Mouse (Mus musculus) lung, adult 2 months (tissue): Measurements from ENCODE around the gene Tmem151a. TPM values are rescaled to one million over a fixed set of nuclear protein-coding genes. Genes with fewer than 3 reads are reported as not detected.

ENCODE experiments used
- DNase-seq: peaks from one replicate; pipeline ENCODE4 v3.0.0; 2022
- H3K4me1 ChIP-seq: fragments of 200-500 bp; 2 replicates; pipeline ENCODE4 v1.6.1; 2011; ENCODE audit warnings: low read length; ENCODE audit not compliant: control insufficient read depth, insufficient read depth
- H3K4me3 ChIP-seq: fragments of 200-500 bp; replicated peaks from 2 replicates; pipeline ENCODE3; 2011; ENCODE audit warnings: low read depth, mild to moderate bottlenecking, control low read depth, low read length; ENCODE audit errors: extremely low read depth
- CTCF ChIP-seq: fragments of 200-500 bp; IDR thresholded peaks from 2 replicates; pipeline ENCODE4 v1.5.1; 2011; ENCODE audit warnings: mild to moderate bottlenecking, low read length, control low read depth; ENCODE audit not compliant: insufficient read depth
- POLR2A ChIP-seq: fragments of 200-500 bp; IDR thresholded peaks from 2 replicates; pipeline ENCODE4 v1.6.1; 2011; ENCODE audit warnings: low read depth, mild to moderate bottlenecking, control low read depth, low read length, borderline replicate concordance; ENCODE audit errors: extremely low read depth
- WGBS: fragments of 180-500 bp; shearing (Covaris S2); methylation state at CpG from one replicate; pipeline ENCODE4 v1.1.7; 2018; 5-methylcytosine and 5-hydroxymethylcytosine counted together
- polyA plus RNA-seq: library from polyadenylated mRNA; depleted of rRNA; stranded (reverse); fragments of >200 nt; gene quantifications from 2 replicates; pipeline ENCODE4 v1.2.3, GENCODE M21; 2012

Gene Tmem151a
- polyA plus RNA-seq, 1 experiment = 10.7 TPM

DNA sequence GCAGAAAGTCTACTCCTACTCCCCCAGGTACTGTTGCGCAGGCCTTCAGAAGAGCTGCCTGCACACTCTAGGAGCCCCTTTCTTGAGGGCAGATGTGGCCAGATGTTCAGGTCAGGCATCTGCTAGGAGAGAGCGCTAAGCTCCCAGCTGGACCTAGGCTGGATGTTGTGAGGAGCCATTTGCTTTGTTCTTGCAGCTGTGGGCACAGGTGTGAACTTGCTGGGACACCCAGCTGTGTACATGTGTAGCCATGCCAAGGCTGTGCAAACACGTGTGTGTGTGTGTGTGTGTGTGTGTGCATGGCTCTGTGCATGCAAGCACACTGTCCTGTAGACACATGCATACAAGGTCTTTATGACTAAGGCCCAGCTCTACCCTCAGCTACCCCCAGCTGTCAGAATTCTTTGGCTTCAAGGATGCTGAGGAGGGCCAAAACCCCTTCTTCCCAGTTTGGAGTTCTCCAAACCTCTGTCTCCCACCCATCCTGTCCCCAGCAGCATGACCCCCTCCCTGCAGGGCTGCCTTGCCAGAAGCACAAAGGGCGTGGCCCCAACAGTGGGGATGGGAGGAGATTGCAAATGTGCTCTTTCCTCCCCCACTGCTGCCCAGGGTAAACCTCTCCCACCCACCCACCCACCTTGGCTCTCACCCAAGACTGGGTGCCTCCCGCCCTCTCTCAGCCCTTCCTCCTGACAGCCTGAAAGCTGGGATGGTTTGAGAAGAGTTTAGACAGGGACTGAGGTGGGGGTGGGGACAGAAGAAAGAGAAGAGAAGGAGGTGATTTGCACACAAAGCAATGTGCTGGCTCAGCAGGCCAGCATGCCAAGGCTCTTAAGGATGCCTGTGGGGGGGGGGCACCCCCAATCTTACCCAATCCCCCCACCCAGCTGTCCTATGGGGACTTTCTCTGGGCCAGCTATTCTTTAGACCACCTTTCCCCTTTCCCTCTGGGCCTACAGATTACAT is 24.7 kb downstream of the Tmem151a start:
- H3K4me1 ChIP-seq = peaks cover 7% of the 10 kb centered on the region; the same call in 1 of the 2 replicates
- no peak for TF ChIP-seq POLR2A
- TF ChIP-seq CTCF = no peak
- DNase-seq = no peak
- 45% methylated on average over 5 of the region's 5 CpGs for WGBS
- H3K4me3 ChIP-seq = no peak overlapping the region

GRCm38 (mm10) chr19:5058801-5059771 is 26.2 kb downstream of the Tmem151a start:
- TF ChIP-seq CTCF = no peak
- TF ChIP-seq POLR2A = no peak
- no peak overlapping the region for H3K4me3 ChIP-seq
- peaks cover 7% of the 10 kb centered on the region; the same call in 1 of the 2 replicates for H3K4me1 ChIP-seq
- no peak for DNase-seq
- 20% methylated on average over 10 of the region's 10 CpGs for WGBS

DNA sequence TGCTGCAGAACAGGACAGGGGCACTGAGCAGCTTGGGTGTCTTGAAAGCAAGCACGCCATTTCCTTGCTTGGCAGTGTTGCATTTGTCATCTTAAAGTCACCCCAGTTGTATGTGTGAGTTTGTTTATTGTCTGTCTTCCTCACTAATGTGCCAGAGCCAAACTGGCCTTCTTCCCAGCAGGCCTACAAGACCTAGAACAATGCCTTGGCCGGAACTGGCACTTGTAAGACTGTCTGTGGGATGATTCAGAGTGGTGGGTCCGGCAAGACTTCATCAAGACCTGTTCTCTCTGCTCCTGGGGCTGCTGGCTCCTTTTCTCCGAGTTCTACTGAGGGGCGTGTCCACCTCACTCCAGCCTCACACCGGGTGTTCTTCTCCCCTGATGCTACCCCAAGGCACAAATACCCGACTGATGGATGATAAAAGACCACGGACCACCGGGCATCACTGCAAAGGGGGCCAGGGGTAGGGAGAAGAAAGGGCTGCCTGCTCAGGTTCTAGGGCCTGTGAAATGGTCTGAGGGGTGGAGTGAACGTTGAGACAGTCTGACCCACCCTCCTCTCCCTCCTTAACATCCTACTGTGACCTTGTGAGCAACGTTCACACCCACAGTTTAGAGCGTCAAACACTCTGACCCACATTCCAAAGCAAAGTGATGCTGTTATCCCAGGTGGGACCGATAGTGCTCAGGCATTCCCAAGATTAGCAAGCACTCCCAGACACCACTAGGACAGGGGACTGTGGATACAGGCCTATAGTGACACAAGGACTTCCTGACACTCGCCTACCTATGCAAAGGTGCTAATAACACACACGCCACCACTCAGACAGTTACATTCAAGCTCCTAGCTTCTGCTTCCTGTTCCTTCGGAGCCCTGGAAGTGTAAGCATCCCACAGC is 27.2 kb downstream of the Tmem151a start:
- peaks cover 7% of the 10 kb centered on the region; the same call in 1 of the 2 replicates for H3K4me1 ChIP-seq
- 26% methylated on average over 16 of the region's 16 CpGs for WGBS
- no peak for TF ChIP-seq POLR2A
- no peak for TF ChIP-seq CTCF
- DNase-seq = no peak
- H3K4me3 ChIP-seq = no peak overlapping the region

DNA sequence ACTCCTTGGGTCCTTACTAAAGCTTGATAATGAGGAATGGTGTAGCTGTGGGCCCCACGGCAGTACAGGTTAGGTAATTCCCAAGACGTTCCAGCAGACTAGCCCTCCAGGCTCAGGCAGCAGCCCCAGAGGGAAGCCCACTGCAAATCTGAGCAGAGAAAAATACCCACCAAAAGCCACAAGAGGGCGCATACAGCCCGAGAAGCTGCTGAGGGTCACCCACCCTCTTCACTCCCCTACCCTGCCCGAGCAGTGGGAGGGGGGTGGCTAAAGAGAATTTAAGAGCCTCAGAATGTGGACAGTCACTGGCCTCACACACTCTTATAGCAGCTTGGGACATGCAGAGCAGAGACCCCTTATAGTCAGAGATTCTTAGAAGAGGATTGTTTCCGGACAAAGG is 29.1 kb downstream of the Tmem151a start:
- no peak for DNase-seq
- Histone ChIP-seq H3K4me1 (peaks cover 7% of the 10 kb centered on the region; the same call in 1 of the 2 replicates), H3K4me3 (no peak overlapping the region)
- TF ChIP-seq CTCF = peak; percentile 69
- TF ChIP-seq POLR2A = no peak
- WGBS = 23% methylated on average over 6 of the region's 6 CpGs

DNA sequence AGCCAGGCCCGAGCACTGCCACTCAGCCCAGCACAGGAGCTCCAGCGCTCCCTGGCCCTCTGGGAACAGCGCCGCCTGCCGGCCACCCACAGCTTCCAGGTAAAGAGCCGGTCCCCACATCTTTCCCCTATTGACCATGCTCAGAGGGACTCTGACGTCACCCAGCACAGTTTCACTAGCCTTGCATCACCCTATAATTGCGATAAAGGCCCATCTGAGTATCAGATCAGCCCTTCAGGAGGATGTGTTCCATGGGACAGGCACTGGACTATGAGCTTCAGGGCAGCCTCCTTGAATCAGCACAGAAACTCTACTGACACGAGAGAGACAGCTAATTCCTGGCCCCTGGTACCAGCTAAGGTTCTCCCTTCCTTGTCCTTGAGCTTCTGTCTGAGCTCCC is 31.4 kb downstream of the Tmem151a start:
- DNase-seq = peak; percentile 57
- H3K4me3 ChIP-seq = no peak overlapping the region
- TF ChIP-seq CTCF (peak; percentile 54), POLR2A (no peak)
- WGBS = 47% methylated on average over 9 of the region's 9 CpGs
- peaks cover 10% of the 10 kb centered on the region for H3K4me1 ChIP-seq

DNA sequence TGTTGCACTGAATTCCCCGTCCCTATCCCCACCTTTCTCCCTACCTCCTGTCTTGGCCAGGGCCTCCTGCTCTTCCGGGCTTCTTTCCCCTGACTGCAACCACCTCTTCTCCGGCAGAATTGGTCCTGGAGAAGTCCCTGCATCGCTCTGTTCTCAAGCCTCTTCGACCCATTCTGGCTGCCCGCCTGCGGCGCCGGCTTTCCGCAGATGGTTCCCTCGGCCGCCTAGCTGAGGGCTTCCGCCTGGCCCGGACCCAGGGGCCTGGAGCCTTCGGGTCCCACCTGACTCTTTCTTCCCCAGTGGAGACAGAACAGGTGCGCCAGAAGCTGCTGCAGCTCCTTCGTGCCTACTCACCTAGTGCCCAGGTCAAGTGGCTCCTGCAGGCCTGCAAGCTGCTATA is 32.5 kb downstream of the Tmem151a start:
- peaks cover 3% of the 10 kb centered on the region; the same call in 1 of the 2 replicates for H3K4me1 ChIP-seq
- no peak for TF ChIP-seq CTCF
- 82% methylated on average over 17 of the region's 17 CpGs for WGBS
- H3K4me3 ChIP-seq = no peak overlapping the region
- DNase-seq = no peak

- H3K4me3 ChIP-seq = no peak overlapping the region
- no peak for DNase-seq
- TF ChIP-seq POLR2A (no peak), CTCF (no peak)
- WGBS = 54% methylated on average over 25 of the region's 25 CpGs
- peaks cover 3% of the 10 kb centered on the region; the same call in 1 of the 2 replicates for H3K4me1 ChIP-seq
These were observed 33.0 kb downstream of the Tmem151a start for GRCm38 (mm10) chr19:5052166-5052822.

- 70% methylated on average over 3 of the region's 3 CpGs for WGBS
These were observed 33.8 kb downstream of the Tmem151a start for GRCm38 (mm10) chr19:5051515-5051914.

More at GRCm38 (mm10) chr19:5051515-5051914, 33.8 kb downstream of the Tmem151a start:
- Histone ChIP-seq H3K4me3 (no peak overlapping the region), H3K4me1 (peaks cover 3% of the 10 kb centered on the region; the same call in 1 of the 2 replicates)
- DNase-seq = no peak
- TF ChIP-seq POLR2A = no peak
- no peak for TF ChIP-seq CTCF
